Mouse (Mus musculus): ENCODE data around the gene Polr2g.

Polr2g gene

DNA sequence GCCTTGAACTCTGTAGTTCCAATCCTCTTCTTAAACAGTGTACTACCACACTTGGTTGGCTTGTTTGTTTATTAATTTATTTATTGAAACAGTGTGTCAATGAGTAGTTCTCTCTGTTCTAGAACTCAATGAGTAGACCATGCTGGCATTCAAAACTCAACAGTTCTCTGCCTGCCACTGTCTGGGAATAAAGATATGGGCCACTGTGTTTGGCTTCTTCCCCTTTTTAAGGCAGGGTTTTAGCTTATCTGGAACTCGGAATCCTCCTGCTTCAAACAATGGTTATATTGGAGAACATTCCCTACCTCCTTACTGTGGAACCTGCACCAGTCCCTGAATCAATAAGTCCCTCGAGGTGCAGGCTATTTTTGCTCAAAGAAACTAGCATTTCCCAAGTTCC is 39.5 kb downstream of the Polr2g start:
- no peak for DNase-seq (ENCODE audit: low spot score in 2 of 2)

DNA sequence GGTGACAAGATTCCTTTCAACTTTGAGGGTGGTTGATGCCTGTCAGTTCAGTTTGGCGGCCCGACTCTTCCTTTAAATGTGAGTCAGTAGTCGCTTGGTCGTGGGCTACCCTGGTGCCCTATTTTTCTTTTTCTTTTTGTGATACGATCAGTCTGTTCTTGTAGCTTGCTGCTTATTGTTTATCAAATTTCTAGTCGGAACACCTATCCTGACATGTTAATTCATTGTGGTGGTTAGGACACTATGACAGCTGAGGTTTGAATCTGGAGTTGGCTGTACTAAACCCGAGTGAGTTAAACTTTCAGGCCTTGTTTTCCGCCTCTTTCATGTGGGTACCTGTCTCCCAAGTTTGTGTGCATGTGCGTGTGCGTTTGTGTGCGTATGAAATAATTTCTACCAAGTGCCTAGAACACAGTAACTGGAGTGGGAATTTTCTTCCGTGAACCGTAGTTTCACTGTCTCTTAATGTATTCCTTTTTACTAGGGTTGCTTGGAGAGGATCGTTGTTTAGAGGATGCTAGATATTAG is 40.8 kb downstream of the Polr2g start:
- no peak for DNase-seq (ENCODE audit: low spot score in 2 of 2)

DNA sequence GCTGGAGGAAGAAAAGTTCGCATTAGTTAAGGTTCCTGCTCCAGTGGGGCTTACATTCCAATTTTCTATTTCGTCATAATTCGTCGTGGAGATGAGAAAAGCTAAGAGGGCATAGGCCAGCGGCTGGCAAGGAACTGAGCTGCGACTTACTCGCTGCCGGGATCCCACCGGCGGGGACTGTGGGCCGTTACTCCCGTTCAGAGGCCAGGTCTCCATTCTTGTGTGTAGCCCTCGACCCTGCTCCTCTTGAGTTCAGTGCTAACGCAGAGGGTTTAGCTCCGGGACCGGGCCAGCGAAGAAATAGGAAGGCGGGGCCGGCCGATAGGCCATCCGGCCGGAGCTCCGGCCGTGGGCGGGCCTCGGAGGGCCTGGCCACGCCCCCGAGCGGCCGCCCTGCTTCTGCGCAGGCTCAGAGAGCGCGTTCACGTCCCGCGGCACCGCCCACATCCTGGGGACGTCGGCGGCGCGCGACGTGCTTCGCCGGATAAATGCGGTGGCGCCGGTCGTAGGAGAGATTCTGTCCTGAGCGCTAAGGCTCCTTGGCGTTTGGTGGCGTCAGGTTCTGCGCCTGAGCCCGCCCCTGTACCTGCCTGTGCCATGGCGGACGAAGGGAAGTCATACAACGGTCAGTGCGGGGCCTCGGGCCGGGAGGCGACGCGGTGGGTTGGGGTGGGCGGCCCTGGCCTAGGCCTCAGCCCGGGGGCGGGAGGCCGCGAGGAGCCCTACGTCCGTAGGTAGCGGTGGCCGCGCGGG is 41.6 kb downstream of the Polr2g start, which contains the start of gene Nxf1:
Nxf1 (plus strand) TSS at position 439 of the 753 bp plus-strand sequence.
- DNase-seq (ENCODE audit: low spot score in 2 of 2): peak; percentile 89 to 94

DNA sequence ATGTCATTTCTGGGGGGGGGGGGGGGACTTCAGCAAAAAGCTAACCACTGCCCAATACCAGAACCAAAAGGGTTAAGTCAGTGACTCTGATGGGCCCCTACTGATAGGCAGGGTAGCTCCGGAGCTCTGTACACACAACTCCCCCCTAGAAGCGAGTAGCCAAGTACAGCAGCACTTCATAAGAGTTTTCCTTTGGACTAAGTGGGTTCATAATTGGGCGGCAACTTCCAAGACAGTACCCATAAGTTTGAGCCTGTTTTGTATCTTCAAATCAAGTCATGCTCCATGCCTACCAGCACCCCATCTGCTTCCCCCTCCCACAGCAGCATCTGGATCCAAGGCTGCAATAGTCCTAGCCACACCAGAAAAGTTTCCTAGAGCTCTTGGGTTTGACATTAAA is 42.7 kb downstream of the Polr2g start:
- no peak for DNase-seq (ENCODE audit: low spot score in 2 of 2)

DNA sequence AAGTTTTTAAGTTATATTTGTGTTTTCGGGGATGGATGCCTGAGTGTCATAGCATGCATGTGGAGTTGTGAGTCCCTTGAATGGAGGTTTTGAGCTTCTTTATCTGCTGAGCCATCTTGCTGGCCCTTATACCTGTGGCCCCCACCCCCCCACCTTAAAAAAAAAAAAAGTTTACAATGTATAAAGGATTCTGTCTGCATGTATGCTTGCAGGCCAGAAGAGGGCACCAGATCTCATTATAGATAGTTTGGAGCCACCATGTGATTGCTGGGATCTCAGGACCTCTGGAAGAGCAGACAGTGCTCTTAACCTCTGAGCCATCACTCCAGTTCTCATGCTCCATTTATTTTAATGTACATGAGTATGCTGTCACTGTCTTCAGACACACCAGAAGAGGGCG is 51.0 kb downstream of the Polr2g start:
- DNase-seq (ENCODE audit: low spot score in 2 of 2): no peak

DNA sequence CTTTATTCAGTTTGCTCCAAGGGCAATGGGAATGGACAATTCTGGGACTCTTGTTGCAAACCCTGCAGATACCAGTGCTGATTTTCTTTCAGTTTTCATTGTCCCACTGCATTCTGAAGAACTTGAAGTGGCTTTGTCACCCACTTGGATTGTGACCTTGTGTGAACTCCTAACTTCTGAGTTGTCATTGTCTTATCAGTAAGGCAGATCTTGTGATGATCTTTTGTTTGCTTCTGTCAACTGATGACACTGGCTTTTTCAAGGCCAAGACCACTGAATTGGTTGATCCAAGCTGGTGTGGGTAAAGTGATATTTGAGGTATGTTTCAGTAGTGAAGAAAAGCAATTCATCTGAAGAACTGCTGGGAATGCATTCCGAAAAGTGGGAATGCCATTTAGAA is 53.0 kb downstream of the Polr2g start:
- DNase-seq (ENCODE audit: low spot score in 2 of 2): no peak

All from right cerebral cortex, adult 2 months (tissue).